Mouse (Mus musculus) stomach, embryonic 16.5 days (tissue): ENCODE results near the gene Bpi. TPM values are rescaled to one million over a fixed set of nuclear protein-coding genes. Genes with fewer than 3 reads are reported as not detected.

Experiments used
- ATAC-seq: fragments of 200-750 bp; cut with Nextera tagmentation; 2 replicates; pipeline ENCODE4 v1.8.0; 2017; ENCODE audit warnings: moderate number of reproducible peaks, moderate TSS enrichment; ENCODE audit not compliant: insufficient read depth, low FRiP score
- H3K27ac ChIP-seq: fragments of 300-500 bp; sonication (generic); 2 replicates; pipeline ENCODE4 v1.5.1; 2014; ENCODE audit warnings: low read length
- H3K27me3 ChIP-seq: fragments of 300-500 bp; sonication (generic); 2 replicates; pipeline ENCODE4 v1.6.1; 2014; ENCODE audit warnings: low read length, control low read depth, mixed read lengths; ENCODE audit not compliant: control insufficient read depth, insufficient read depth
- H3K36me3 ChIP-seq: fragments of 300-500 bp; sonication (generic); 2 replicates; pipeline ENCODE4 v1.6.1; 2014; ENCODE audit warnings: low read length; ENCODE audit not compliant: control insufficient read depth, insufficient read depth
- H3K4me1 ChIP-seq: fragments of 300-500 bp; sonication (generic); 2 replicates; pipeline ENCODE4 v1.6.1; 2014; ENCODE audit warnings: low read length, control low read depth, mixed read lengths; ENCODE audit not compliant: control insufficient read depth, insufficient read depth
- H3K4me2 ChIP-seq: fragments of 300-500 bp; sonication (generic); 2 replicates; pipeline ENCODE4 v1.6.1; 2014; ENCODE audit warnings: low read depth, low read length, mixed read lengths
- H3K4me3 ChIP-seq: fragments of 300-500 bp; sonication (generic); replicated peaks from 2 replicates; pipeline ENCODE4 v1.5.1; 2014; ENCODE audit warnings: mild to moderate bottlenecking, low read length
- H3K9ac ChIP-seq: fragments of 300-500 bp; sonication (generic); 2 replicates; pipeline ENCODE4 v1.6.1; 2014; ENCODE audit warnings: low read length
- H3K9me3 ChIP-seq: fragments of 300-500 bp; sonication (generic); replicated peaks from 2 replicates; pipeline ENCODE4 v1.6.1; 2016; ENCODE audit warnings: low read length, control low read depth; ENCODE audit not compliant: control insufficient read depth
- WGBS: fragments of 180-500 bp; shearing (Covaris S2); extraction: QIAGEN DNeasy Blood & Tissue Kit; methylation state at CpG from one replicate; pipeline ENCODE4 v1.1.7; 2014; 5-methylcytosine and 5-hydroxymethylcytosine counted together
- polyA plus RNA-seq: library from polyadenylated mRNA; unstranded; fragments of >200 nt; fragmentation: Nextera tagmentation; extraction: Ambion mirVana; gene quantifications from 2 replicates; pipeline ENCODE4 v1.2.1, GENCODE M21; 2015

Gene Bpi
- polyA plus RNA-seq, 1 experiment from 2014 or later, result not detected

- H3K4me1 ChIP-seq, result no peaks in the 10 kb centered on the region
- H3K27ac ChIP-seq, result no peak overlapping the region
- no peak overlapping the region for H3K4me2 ChIP-seq
- no peak for ATAC-seq
- no peaks in the 10 kb centered on the region for H3K36me3 ChIP-seq
- H3K27me3 ChIP-seq, result no peaks in the 10 kb centered on the region
- no peaks in the 10 kb centered on the region; the same call in 1 of the 2 replicates for H3K9me3 ChIP-seq
- no peak overlapping the region for H3K9ac ChIP-seq
- no peak overlapping the region for H3K4me3 ChIP-seq
Measured at GRCm38 (mm10) chr2:158236698-158237097, 21.2 kb upstream of the Bpi start.

DNA sequence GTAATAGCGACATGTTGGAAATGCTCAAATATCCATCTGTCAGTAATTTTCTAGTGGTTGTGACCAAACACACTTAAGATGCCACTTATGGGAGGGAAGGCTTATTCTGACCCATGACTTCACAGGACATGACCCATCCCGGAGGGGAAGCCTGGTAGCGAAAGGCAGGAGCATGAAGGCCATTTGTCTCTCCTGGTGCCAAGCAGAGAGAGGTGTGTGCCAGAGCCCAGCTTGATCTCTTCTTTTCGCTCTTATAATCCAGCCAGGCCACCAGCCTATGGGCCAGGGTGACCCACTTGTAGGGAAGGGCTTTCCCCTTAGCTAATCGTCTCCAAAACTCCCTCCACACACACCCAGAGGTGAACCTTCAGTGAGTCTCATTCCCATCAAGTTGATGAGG lies 19.8 kb upstream of the Bpi start:
- Histone ChIP-seq H3K9me3 (no peaks in the 10 kb centered on the region; the same call in 1 of the 2 replicates), H3K4me2 (no peak overlapping the region), H3K27ac (no peak overlapping the region), H3K27me3 (no peaks in the 10 kb centered on the region), H3K9ac (no peak overlapping the region), H3K36me3 (no peaks in the 10 kb centered on the region), H3K4me1 (peaks cover under 1% of the 10 kb centered on the region; the same call in 1 of the 2 replicates), H3K4me3 (no peak overlapping the region)
- WGBS, result 87% methylated on average over 5 of the region's 5 CpGs
- ATAC-seq, result no peak

- Histone ChIP-seq H3K9ac (no peak overlapping the region), H3K4me1 (peaks cover 8% of the 10 kb centered on the region; the same call in 1 of the 2 replicates), H3K36me3 (no peaks in the 10 kb centered on the region), H3K4me3 (no peak overlapping the region), H3K9me3 (no peaks in the 10 kb centered on the region), H3K27me3 (no peaks in the 10 kb centered on the region), H3K27ac (no peak overlapping the region), H3K4me2 (no peak overlapping the region)
- ATAC-seq, result no peak
- WGBS, result 70% methylated on average over 5 of the region's 5 CpGs
Measured at GRCm38 (mm10) chr2:158241126-158241738, 16.7 kb upstream of the Bpi start.

- peaks cover 8% of the 10 kb centered on the region; the same call in 1 of the 2 replicates for H3K4me1 ChIP-seq
- H3K36me3 ChIP-seq, result no peaks in the 10 kb centered on the region
- H3K4me3 ChIP-seq, result no peak overlapping the region
- H3K27ac ChIP-seq, result no peak overlapping the region
- no peak overlapping the region for H3K4me2 ChIP-seq
- no peaks in the 10 kb centered on the region for H3K27me3 ChIP-seq
- 84% methylated on average over 18 of the region's 18 CpGs for WGBS
- H3K9me3 ChIP-seq, result no peaks in the 10 kb centered on the region
- ATAC-seq, result no peak
- no peak overlapping the region for H3K9ac ChIP-seq
Measured at GRCm38 (mm10) chr2:158242170-158242896, 15.6 kb upstream of the Bpi start.

DNA sequence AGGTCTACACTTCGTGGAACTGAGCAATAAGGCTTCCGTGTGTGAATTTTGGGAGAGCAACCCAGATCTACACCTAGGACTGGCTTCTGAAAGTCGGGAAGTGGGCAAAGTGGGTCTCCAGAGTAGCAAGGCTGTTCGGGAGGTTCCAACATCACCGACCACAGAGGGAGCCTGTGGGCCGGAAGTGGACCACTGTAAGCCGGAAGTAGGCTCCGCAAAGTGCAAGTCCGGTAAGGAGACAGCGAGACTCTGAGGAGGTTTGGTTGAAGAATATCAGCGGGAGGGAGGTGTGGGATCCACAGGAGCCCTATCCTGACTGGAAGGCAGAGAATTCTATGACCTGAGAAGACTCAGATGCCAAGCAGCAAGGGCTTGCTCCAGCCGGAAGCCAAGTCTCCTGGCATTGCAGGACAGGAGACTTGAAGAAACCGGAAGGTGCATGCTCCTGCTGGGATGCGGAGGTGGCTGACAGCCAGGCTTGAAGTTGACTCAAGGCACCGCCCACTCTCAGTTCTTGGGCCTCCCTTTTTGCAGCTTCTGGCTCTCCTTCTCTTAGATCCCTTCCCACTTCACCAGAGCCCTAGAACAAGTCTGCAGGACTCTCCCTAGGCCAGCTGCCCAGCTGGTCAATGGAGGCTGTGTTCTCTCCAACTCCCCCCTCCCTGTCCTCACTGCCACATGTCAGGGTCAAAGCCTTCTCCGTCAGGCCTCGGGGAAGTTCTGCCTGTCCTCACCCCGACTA lies 14.6 kb upstream of the Bpi start:
- no peaks in the 10 kb centered on the region for H3K36me3 ChIP-seq
- no peak overlapping the region for H3K4me3 ChIP-seq
- no peak overlapping the region for H3K4me2 ChIP-seq
- H3K27me3 ChIP-seq, result no peaks in the 10 kb centered on the region
- 71% methylated on average over 18 of the region's 18 CpGs for WGBS
- peaks cover 8% of the 10 kb centered on the region; the same call in 1 of the 2 replicates for H3K4me1 ChIP-seq
- H3K27ac ChIP-seq, result peak overlapping the region; percentile 31; the same call in 1 of the 2 replicates
- H3K9ac ChIP-seq, result no peak overlapping the region
- no peaks in the 10 kb centered on the region for H3K9me3 ChIP-seq
- ATAC-seq, result peak; percentile 33

DNA sequence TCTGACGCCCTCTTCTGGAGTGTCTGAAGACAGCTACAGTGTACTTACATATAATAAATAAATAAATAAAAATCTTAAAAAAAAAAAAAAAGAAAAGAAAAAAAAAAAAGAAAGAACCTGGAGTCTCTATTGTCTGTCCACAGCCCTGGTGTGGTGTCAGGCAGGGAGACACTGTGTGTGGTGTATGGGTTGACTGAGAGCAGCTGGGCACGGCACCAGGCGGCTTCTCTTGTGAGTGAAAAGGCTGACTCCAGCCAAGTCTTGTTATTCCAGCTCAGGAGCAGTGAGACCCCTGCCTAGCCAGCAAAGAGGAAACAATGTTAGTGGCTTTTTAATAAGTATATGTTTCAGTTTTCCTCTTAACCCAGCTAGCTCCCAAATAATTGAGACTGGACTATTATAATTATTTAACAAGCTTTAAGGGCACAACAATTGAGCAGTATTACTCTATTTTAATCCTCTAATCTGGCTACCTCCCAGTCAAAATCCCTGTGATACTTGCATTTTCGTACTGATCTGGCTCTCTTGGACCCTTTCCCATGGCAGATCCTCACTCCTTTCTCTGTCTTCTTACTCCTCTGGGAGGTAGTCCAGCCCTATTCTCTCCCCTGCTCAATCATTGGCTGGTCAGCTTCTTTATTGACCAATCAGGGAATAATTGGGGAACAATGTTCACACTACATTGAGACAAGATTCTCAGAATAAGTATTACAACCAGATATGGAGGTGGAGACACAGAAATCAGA lies 12.6 kb upstream of the Bpi start:
- H3K4me3 ChIP-seq, result no peak overlapping the region
- H3K4me2 ChIP-seq, result no peak overlapping the region
- 75% methylated on average over 4 of the region's 4 CpGs for WGBS
- no peaks in the 10 kb centered on the region for H3K27me3 ChIP-seq
- no peak overlapping the region for H3K9ac ChIP-seq
- H3K9me3 ChIP-seq, result no peaks in the 10 kb centered on the region
- no peak for ATAC-seq
- peaks cover 8% of the 10 kb centered on the region; the same call in 1 of the 2 replicates for H3K4me1 ChIP-seq
- no peaks in the 10 kb centered on the region for H3K36me3 ChIP-seq
- no peak overlapping the region for H3K27ac ChIP-seq

GRCm38 (mm10) chr2:158247852-158248251 lies 10.0 kb upstream of the Bpi start:
- Histone ChIP-seq H3K36me3 (no peaks in the 10 kb centered on the region), H3K9ac (no peak overlapping the region), H3K9me3 (no peaks in the 10 kb centered on the region), H3K27ac (no peak overlapping the region), H3K4me2 (no peak overlapping the region), H3K4me3 (no peak overlapping the region), H3K27me3 (no peaks in the 10 kb centered on the region), H3K4me1 (peaks cover 8% of the 10 kb centered on the region; the same call in 1 of the 2 replicates)
- ATAC-seq, result no peak
- WGBS, result 67% methylated on average over 6 of the region's 6 CpGs

- H3K4me3 ChIP-seq, result no peak overlapping the region
- no peaks in the 10 kb centered on the region for H3K27me3 ChIP-seq
- no peak overlapping the region for H3K9ac ChIP-seq
- no peak overlapping the region for H3K27ac ChIP-seq
- no peak overlapping the region for H3K4me2 ChIP-seq
- no peaks in the 10 kb centered on the region for H3K9me3 ChIP-seq
- peaks cover 5% of the 10 kb centered on the region; the same call in 1 of the 2 replicates for H3K4me1 ChIP-seq
- WGBS, result 24% methylated on average over 7 of the region's 7 CpGs
- peak; percentile 70; the same call in 1 of the 2 replicates for ATAC-seq
- H3K36me3 ChIP-seq, result no peaks in the 10 kb centered on the region
Measured at GRCm38 (mm10) chr2:158248318-158248717, 9.6 kb upstream of the Bpi start.
